In the genomic region with DNA sequence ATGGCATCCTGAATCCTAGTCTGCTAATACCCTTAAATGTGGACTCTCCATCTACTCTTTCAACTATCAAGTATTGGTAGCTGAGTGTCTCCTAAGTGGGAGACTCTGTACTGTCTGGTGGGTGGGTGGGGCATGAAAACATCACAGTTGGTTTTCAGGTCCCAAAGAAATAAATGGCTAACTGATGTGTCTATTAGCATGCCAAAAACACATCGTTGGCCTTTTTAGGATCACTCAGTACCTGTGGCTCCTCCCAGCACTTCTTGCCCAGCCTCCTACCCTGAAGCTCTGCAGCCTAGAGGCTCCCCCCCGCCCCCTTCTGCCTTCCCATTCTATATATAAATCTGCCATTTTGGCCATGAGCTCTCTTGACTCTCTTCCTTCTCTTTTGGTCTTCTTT, we compare ENCODE assay signal across 21 mouse cellular contexts.
"Had no signal": no experiment of that assay in that cellular context is flagged by ENCODE, and none has a peak within 500 bp of the region (broad histone marks: within the 10 kb centered on the region; RNA-seq: fewer than 3 reads in every experiment).

No protein-coding gene starts in this region.

- H3K4me1 ChIP-seq: heart, embryonic 15.5 days; hindbrain, embryonic 10.5 days; hindbrain, embryonic 12.5 days; intestine, embryonic 15.5 days; limb, embryonic 13.5 days; limb, embryonic 15.5 days; liver, embryonic 12.5 days had no signal

- H3K9me3 ChIP-seq: heart, embryonic 13.5 days; heart, embryonic 15.5 days; hindbrain, embryonic 10.5 days; hindbrain, embryonic 12.5 days; intestine, embryonic 15.5 days; limb, embryonic 13.5 days; limb, embryonic 15.5 days; liver, embryonic 12.5 days had no signal

- H3K27ac ChIP-seq: heart, adult 2 months; heart, embryonic 13.5 days; heart, embryonic 15.5 days; hindbrain, embryonic 10.5 days; hindbrain, embryonic 12.5 days; hindbrain, embryonic 14.5 days; intestine, embryonic 15.5 days; limb, embryonic 13.5 days; limb, embryonic 15.5 days; liver, embryonic 12.5 days; liver, embryonic 14.5 days had no signal

- DNase-seq: gastrocnemius, postnatal 14 days; gastrocnemius, postnatal 36 days; heart, adult 11 months; heart, adult 2 months; heart, postnatal 4 days; kidney, adult 18-20 months; kidney, adult 8-10 months; kidney, postnatal 10 days; kidney, postnatal 25 days; kidney, postnatal 4 days had no signal

- H3K4me3 ChIP-seq: heart, adult 2 months; heart, embryonic 13.5 days; heart, embryonic 15.5 days; hindbrain, embryonic 10.5 days; hindbrain, embryonic 12.5 days; intestine, embryonic 15.5 days; layer of hippocampus, adult 2 months; limb, embryonic 13.5 days; limb, embryonic 15.5 days; liver, embryonic 12.5 days had no signal

- H3K36me3 ChIP-seq: heart, embryonic 13.5 days; heart, embryonic 15.5 days; hindbrain, embryonic 10.5 days; hindbrain, embryonic 12.5 days; intestine, embryonic 15.5 days; limb, embryonic 13.5 days; limb, embryonic 15.5 days; liver, embryonic 12.5 days had no signal

- H3K9ac ChIP-seq: heart, embryonic 13.5 days; heart, embryonic 15.5 days; hindbrain, embryonic 12.5 days; hindbrain, embryonic 14.5 days; intestine, embryonic 15.5 days; limb, embryonic 13.5 days; limb, embryonic 15.5 days; liver, embryonic 12.5 days; liver, embryonic 14.5 days had no signal
